Mouse (Mus musculus): ENCODE results near the gene Cabp1. TPM values are rescaled to one million over a fixed set of nuclear protein-coding genes. Genes with fewer than 3 reads are reported as not detected.
A peak's percentile ranks its signal among the peaks of the same experiment; 100 is the strongest.
"Not testable (repeated sequence)": the region's sequence is repeated elsewhere in the genome, so short reads cannot be mapped to it uniquely, and the experiment has no call there.

Gene Cabp1
- total RNA-seq, 2 experiments from 2014 or later, result 295 to 302 TPM

GRCm38 (mm10) chr5:115183482-115183881 lies 10.7 kb downstream of the Cabp1 start:
- intact Hi-C loops (cut with DNase I), result no loop called here

GRCm38 (mm10) chr5:115182925-115183324 lies 11.3 kb downstream of the Cabp1 start:
- no peak for DNase-seq (ENCODE audit: low spot score in 2 of 2)
- intact Hi-C loops (cut with DNase I), result no loop called here

More at GRCm38 (mm10) chr5:115183482-115183881, 10.7 kb downstream of the Cabp1 start:
- DNase-seq (ENCODE audit: low spot score in 2 of 2), result no peak

GRCm38 (mm10) chr5:115181248-115181940 lies 12.8 kb downstream of the Cabp1 start:
- DNase-seq (ENCODE audit: low spot score in 2 of 2), result no peak
- intact Hi-C loops (cut with DNase I), result no loop called here

- intact Hi-C loops (cut with DNase I), result no loop called here
- DNase-seq (ENCODE audit: low spot score in 2 of 2), result no peak
These were observed 14.6 kb downstream of the Cabp1 start for GRCm38 (mm10) chr5:115179596-115179995.

GRCm38 (mm10) chr5:115177866-115178265 lies 16.3 kb downstream of the Cabp1 start:
- intact Hi-C loops (cut with DNase I), result no loop called here
- DNase-seq (ENCODE audit: low spot score in 2 of 2), result no peak

GRCm38 (mm10) chr5:115174554-115174953 lies 19.6 kb downstream of the Cabp1 start:
- intact Hi-C loops (cut with DNase I), result no loop called here
- no peak for DNase-seq (ENCODE audit: low spot score in 2 of 2)

- intact Hi-C loops (cut with DNase I), result no loop called here
- no peak for DNase-seq (ENCODE audit: low spot score in 2 of 2)
These were observed 24.0 kb downstream of the Cabp1 start for GRCm38 (mm10) chr5:115170150-115170549.

GRCm38 (mm10) chr5:115168641-115169415 lies 25.4 kb downstream of the Cabp1 start:
- DNase-seq (ENCODE audit: low spot score in 2 of 2), result no peak
- intact Hi-C loops (cut with DNase I), result no loop called here

GRCm38 (mm10) chr5:115167396-115167795 lies 26.8 kb downstream of the Cabp1 start:
- DNase-seq (ENCODE audit: low spot score in 2 of 2), result no peak
- intact Hi-C loops (cut with DNase I), result no loop called here

GRCm38 (mm10) chr5:115166815-115167194 lies 27.4 kb downstream of the Cabp1 start:
- no peak for DNase-seq (ENCODE audit: low spot score in 2 of 2)
- intact Hi-C loops (cut with DNase I), result no loop called here

- no peak for DNase-seq (ENCODE audit: low spot score in 2 of 2)
- intact Hi-C loops (cut with DNase I), result no loop called here
These were observed 28.0 kb downstream of the Cabp1 start for GRCm38 (mm10) chr5:115165895-115166814.

GRCm38 (mm10) chr5:115165351-115165750 lies 28.8 kb downstream of the Cabp1 start:
- DNase-seq (ENCODE audit: low spot score in 2 of 2), result no peak
- intact Hi-C loops (cut with DNase I), result no loop called here

- not testable (repeated sequence) for DNase-seq (ENCODE audit: low spot score in 2 of 2)
These were observed 29.7 kb downstream of the Cabp1 start for GRCm38 (mm10) chr5:115164446-115164845.

GRCm38 (mm10) chr5:115163563-115163962 lies 30.6 kb downstream of the Cabp1 start:
- DNase-seq (ENCODE audit: low spot score in 2 of 2), result peak in 1 of 2 experiments; percentile 65
- intact Hi-C loops (cut with DNase I), result no loop called here

More at GRCm38 (mm10) chr5:115164446-115164845, 29.7 kb downstream of the Cabp1 start:
- intact Hi-C loops (cut with DNase I), result not testable (repeated sequence)

- DNase-seq (ENCODE audit: low spot score in 2 of 2); intact Hi-C loops (cut with DNase I): not testable (repeated sequence)
These were observed 32.3 kb downstream of the Cabp1 start for GRCm38 (mm10) chr5:115161940-115162279.

GRCm38 (mm10) chr5:115161064-115161939 lies 32.9 kb downstream of the Cabp1 start:
- intact Hi-C loops (cut with DNase I), result no loop called here
- DNase-seq (ENCODE audit: low spot score in 2 of 2), result no peak

- no peak for DNase-seq (ENCODE audit: low spot score in 2 of 2)
- intact Hi-C loops (cut with DNase I), result no loop called here
These were observed 33.5 kb downstream of the Cabp1 start for GRCm38 (mm10) chr5:115160655-115161054.

- intact Hi-C loops (cut with DNase I), result loop anchor here (2.0 to 5.0 kb wide), 3 partner anchors 34 to 182 kb away; no protein-coding TSS in a partner anchor
- no peak for DNase-seq (ENCODE audit: low spot score in 2 of 2)
These were observed 35.0 kb downstream of the Cabp1 start for GRCm38 (mm10) chr5:115159165-115159564.
